Mouse (Mus musculus) stomach, postnatal 0 days (tissue): ENCODE measurements at regions not wholly inside any gene's neighbourhood (a gene's known extent, or its start where the extent isn't known, plus 50 kb on each side); places are given as distances from the start of the nearest gene placed in this dataset.

ENCODE experiments used
- CTCF ChIP-seq: IDR thresholded peaks from 2 replicates; pipeline ENCODE4 v1.5.1; 2016; ENCODE audit warnings: antibody characterized with exemption, low read depth, mild to moderate bottlenecking, moderate library complexity
- EP300 ChIP-seq: optimal IDR thresholded peaks from 2 replicates; pipeline ENCODE3; 2016; ENCODE audit warnings: antibody characterized with exemption

- TF ChIP-seq CTCF (no peak), EP300 (no peak)
These were observed 414.0 kb downstream of the Efna5 start for GRCm38 (mm10) chr17:62467072-62467471.
